In genomic region chr3:27698671-27699070, GRCm38 (mm10) we compare ENCODE assay signal across 18 mouse cellular contexts. TPM values are rescaled to one million over a fixed set of nuclear protein-coding genes. Genes with fewer than 3 reads are reported as not detected.
DNase-seq lines count a peak whose midpoint lies in the region; TF ChIP-seq lines count a peak whose summit lies in the region.
"Had no signal": no experiment of that assay in that cellular context is flagged by ENCODE, and none has a peak within 500 bp of the region (broad histone marks: within the 10 kb centered on the region; RNA-seq: fewer than 3 reads in every experiment).

No protein-coding gene starts in this region.

- no peak for TF ChIP-seq CTCF in gastrocnemius, adult 2 months (IDR thresholded peaks at IDR 0.05)
- TF ChIP-seq CTCF in layer of hippocampus, adult 2 months (conservative IDR thresholded peaks at IDR 0.05): peak; percentile 41

- intact Hi-C loops in gastrocnemius, adult 2 months (cut with DNase I): no loop called here
- intact Hi-C loops in gastrocnemius, postnatal 14 days (cut with DNase I; ENCODE audit: low total_unique reads): no loop called here

- 0 out of 2 replicates have a peak overlapping the region, but pooled peaks have one; percentile 13 for H3K27ac ChIP-seq in gastrocnemius, adult 2 months
- no peak overlapping the region for H3K27ac ChIP-seq in layer of hippocampus, adult 2 months
- H3K27ac ChIP-seq: forebrain, embryonic 12.5 days; hindbrain, postnatal 0 days; midbrain, embryonic 10.5 days had no signal

- H3K4me3 ChIP-seq in gastrocnemius, adult 2 months: no peak overlapping the region
- H3K4me3 ChIP-seq in layer of hippocampus, adult 2 months: no peak overlapping the region
- H3K4me3 ChIP-seq: forebrain, embryonic 12.5 days; midbrain, embryonic 10.5 days had no signal

- DNase-seq in gastrocnemius, adult 2 months: no peak
- DNase-seq in gastrocnemius, postnatal 14 days: no peak
- peak; percentile 24 to 62 for DNase-seq in layer of hippocampus, adult 2 months (ENCODE audit: low spot score in 2 of 2)
- DNase-seq in layer of hippocampus, postnatal 25 days (ENCODE audit: extremely low spot score in 1 of 2, low spot score in 1 of 2): no peak
- peak; percentile 89 for DNase-seq in brain, adult 2 months (ENCODE audit: low read depth, low spot score)
- DNase-seq in right cerebral cortex, postnatal 10 days (ENCODE audit: low spot score in 2 of 2): peak; percentile 52 to 64
- DNase-seq in thymus, adult 18-20 months: no peak
- no peak for DNase-seq in thymus, postnatal 14 days
- DNase-seq: cerebellum, adult 9-11 months; gastrocnemius, postnatal 25 days; heart, postnatal 14 days; kidney, adult 2 months; kidney, postnatal 25 days; lung, adult 18-20 months; lung, postnatal 36 days had no signal

RNA-seq across cellular contexts. Expression of gene Fndc3b, which starts 12.4 kb away (rescaled TPM):
- total RNA-seq in gastrocnemius, adult 2 months (2021): 10 to 100 TPM; 13.8 to 24.9 TPM
- 10 to 100 TPM; 30.8 to 35.4 TPM for total RNA-seq in gastrocnemius, postnatal 14 days (2021)
- 10 to 100 TPM; 18.9 to 26.2 TPM for total RNA-seq in layer of hippocampus, adult 2 months (2021)
- total RNA-seq in layer of hippocampus, postnatal 25 days (2021): 10 to 100 TPM; 20.2 to 21.6 TPM

Comparison
In these comparisons a context has a peak if more than half of its experiments do, and no peak if none do; other contexts are left out.
1. DNase-seq: peak in layer of hippocampus, adult 2 months (2 of 2), brain, adult 2 months (single experiment) and right cerebral cortex, postnatal 10 days (2 of 2); none in gastrocnemius, adult 2 months (single experiment), gastrocnemius, postnatal 14 days (single experiment), layer of hippocampus, postnatal 25 days (0 of 2), thymus, adult 18-20 months (0 of 2) and thymus, postnatal 14 days (single experiment).